Mouse (Mus musculus): ENCODE data around the gene Ppil4. TPM values are rescaled to one million over a fixed set of nuclear protein-coding genes. Genes with fewer than 3 reads are reported as not detected.

The Ppil4 gene
- total and polyA plus RNA-seq, 3 experiments: 26.4 to 45.9 (median 41.5) TPM

GRCm38 (mm10) chr10:7818676-7819075 lies 26.0 kb downstream of the Ppil4 start:
- dilution Hi-C loops (cut with MboI; ENCODE audit: extremely low pct_ligation_motif_present, extremely low pct_unique_long_range_greater_than_20kb, low sequenced_read_pairs) (no loop called here), in situ Hi-C loops (cut with MboI; ENCODE audit: low pct_ligation_motif_present, low pct_unique_long_range_greater_than_20kb, low sequenced_read_pairs) (loop anchor here (10.0 kb wide), 1 partner anchor 416 kb away; no protein-coding TSS in a partner anchor)
- Histone ChIP-seq H3K9me3 (replicated peaks; ENCODE audit: low read length) (no peaks in the 10 kb centered on the region), H3K36me3 (replicated peaks in 1 of 2; ENCODE audit: control insufficient read depth in 1 of 2, insufficient read depth in 1 of 2, low read length in 1 of 2) (peaks cover 35 to 70% of the 10 kb centered on the region in 2 experiments), H3K4me3 (replicated peaks in 1 of 3; ENCODE audit: low read depth in 2 of 3, low read length in 2 of 3, poor library complexity in 1 of 3) (no peak overlapping the region), H3K79me2 (replicated peaks; ENCODE audit: control insufficient read depth, extremely low read depth, insufficient read depth, poor library complexity, severe bottlenecking) (peaks cover 8% of the 10 kb centered on the region), H3K9ac (ENCODE audit: insufficient read depth, low read depth) (0 out of 2 replicates have a peak overlapping the region, but pooled peaks have one; percentile 4), H3K27ac (ENCODE audit: insufficient read depth, low read depth) (no peak overlapping the region; the same call in 1 of the 2 replicates), H3K27me3 (replicated peaks) (no peaks in the 10 kb centered on the region), H3K4me2 (ENCODE audit: insufficient read depth, low read depth, poor library complexity, severe bottlenecking) (peak overlapping the region; percentile 34; the same call in 1 of the 2 replicates), H3K4me1 (ENCODE audit: control insufficient read depth in 1 of 2, insufficient read depth in 2 of 2) (peaks cover 21 to 69% of the 10 kb centered on the region in 2 experiments)
- TF ChIP-seq ETS1 (conservative IDR thresholded peaks at IDR 0.05; ENCODE audit: low read depth, low read length) (no peak), TCF12 (IDR thresholded peaks at IDR 0.05; ENCODE audit: low read depth, low read length) (peak; percentile 54; the same call in 1 of the 2 replicates), USF1 (IDR thresholded peaks at IDR 0.05; ENCODE audit: low read depth, low read length) (no peak), MEF2A (IDR thresholded peaks at IDR 0.05; ENCODE audit: borderline replicate concordance, low read depth, low read length) (peak; percentile 40), JUND (conservative IDR thresholded peaks at IDR 0.05; ENCODE audit: low read depth, low read length) (no peak), EP300 (IDR thresholded peaks at IDR 0.05; ENCODE audit: low read length) (peak; percentile 55; the same call in 1 of the 2 replicates), GABPA (IDR thresholded peaks at IDR 0.05; ENCODE audit: insufficient replicate concordance, low read depth, low read length) (no peak), MAZ (IDR thresholded peaks at IDR 0.05; ENCODE audit: low read depth, low read length) (peak; percentile 42; the same call in 1 of the 2 replicates)
- no peak for DNase-seq (ENCODE audit: extremely low read depth)

- Histone ChIP-seq H3K4me2 (ENCODE audit: insufficient read depth, low read depth, poor library complexity, severe bottlenecking) (peak overlapping the region; percentile 44; the same call in 1 of the 2 replicates), H3K4me1 (ENCODE audit: control insufficient read depth in 1 of 2, insufficient read depth in 2 of 2) (peaks cover 21 to 69% of the 10 kb centered on the region in 2 experiments), H3K27me3 (replicated peaks) (no peaks in the 10 kb centered on the region), H3K79me2 (replicated peaks; ENCODE audit: control insufficient read depth, extremely low read depth, insufficient read depth, poor library complexity, severe bottlenecking) (peaks cover 8% of the 10 kb centered on the region), H3K36me3 (replicated peaks in 1 of 2; ENCODE audit: control insufficient read depth in 1 of 2, insufficient read depth in 1 of 2, low read length in 1 of 2) (peaks cover 35 to 73% of the 10 kb centered on the region in 2 experiments), H3K4me3 (replicated peaks in 1 of 3; ENCODE audit: low read depth in 2 of 3, low read length in 2 of 3, poor library complexity in 1 of 3) (no peak overlapping the region), H3K9ac (ENCODE audit: insufficient read depth, low read depth) (no peak overlapping the region), H3K27ac (ENCODE audit: insufficient read depth, low read depth) (peak overlapping the region; percentile 11; the same call in 1 of the 2 replicates), H3K9me3 (replicated peaks; ENCODE audit: low read length) (no peaks in the 10 kb centered on the region)
- dilution Hi-C loops (cut with MboI; ENCODE audit: extremely low pct_ligation_motif_present, extremely low pct_unique_long_range_greater_than_20kb, low sequenced_read_pairs): no loop called here
- TF ChIP-seq MAZ (IDR thresholded peaks at IDR 0.05; ENCODE audit: low read depth, low read length) (no peak), PAX5 (IDR thresholded peaks at IDR 0.05; ENCODE audit: low read length) (no peak), BHLHE40 (IDR thresholded peaks at IDR 0.05; ENCODE audit: low read depth, low read length) (no peak), KAT2A (IDR thresholded peaks at IDR 0.05; ENCODE audit: insufficient replicate concordance, low read length) (no peak), MAFK (IDR thresholded peaks at IDR 0.05; ENCODE audit: insufficient replicate concordance, low read length) (no peak), MEF2A (IDR thresholded peaks at IDR 0.05; ENCODE audit: borderline replicate concordance, low read depth, low read length) (no peak), SIN3A (IDR thresholded peaks at IDR 0.05; ENCODE audit: low read length) (no peak), CHD1 (IDR thresholded peaks at IDR 0.05; ENCODE audit: low read depth, low read length) (no peak), ETS1 (conservative IDR thresholded peaks at IDR 0.05; ENCODE audit: low read depth, low read length) (no peak), TCF12 (IDR thresholded peaks at IDR 0.05; ENCODE audit: low read depth, low read length) (no peak)
- in situ Hi-C loops (cut with MboI; ENCODE audit: low pct_ligation_motif_present, low pct_unique_long_range_greater_than_20kb, low sequenced_read_pairs): loop anchor here (10.0 kb wide), 1 partner anchor 416 kb away; no protein-coding TSS in a partner anchor
- DNase-seq (ENCODE audit: extremely low read depth): no peak
Observed at GRCm38 (mm10) chr10:7819156-7819555, 26.5 kb downstream of the Ppil4 start.
